Mouse (Mus musculus) hindbrain, postnatal 0 days (tissue): Measurements from ENCODE around the gene Phf11c. TPM values are rescaled to one million over a fixed set of nuclear protein-coding genes. Genes with fewer than 3 reads are reported as not detected.

Experiments
- ATAC-seq: fragments of 200-750 bp; cut with Nextera tagmentation; 2 replicates; pipeline ENCODE4 v1.8.0; 2017; ENCODE audit warnings: mild to moderate bottlenecking, moderate TSS enrichment, moderate library complexity
- DNase-seq: peaks from one replicate; pipeline ENCODE4 v3.0.0-alpha.2; 2015; ENCODE audit warnings: low spot score
- H3K27ac ChIP-seq: fragments of 300-500 bp; sonication (generic); 2 replicates; pipeline ENCODE4 v1.5.1; 2014; ENCODE audit warnings: mild to moderate bottlenecking
- H3K27me3 ChIP-seq: fragments of 300-500 bp; sonication (generic); 2 replicates; pipeline ENCODE4 v1.6.1; 2014; ENCODE audit warnings: low read length, mixed read lengths; ENCODE audit not compliant: insufficient read depth
- H3K36me3 ChIP-seq: fragments of 300-500 bp; sonication (generic); 2 replicates; pipeline ENCODE4 v1.6.1; 2014; ENCODE audit warnings: low read length, mixed read lengths; ENCODE audit not compliant: insufficient read depth
- H3K4me1 ChIP-seq: fragments of 300-500 bp; sonication (generic); 2 replicates; pipeline ENCODE4 v1.6.1; 2014; ENCODE audit warnings: antibody characterized with exemption, low read length, mixed read lengths; ENCODE audit not compliant: insufficient read depth
- H3K4me2 ChIP-seq: fragments of 300-500 bp; sonication (generic); 2 replicates; pipeline ENCODE4 v1.6.1; 2014; ENCODE audit warnings: low read depth, mild to moderate bottlenecking, low read length, moderate library complexity, mixed read lengths
- H3K4me3 ChIP-seq: fragments of 300-500 bp; sonication (generic); 2 replicates; pipeline ENCODE4 v1.5.1; 2014; ENCODE audit warnings: low read length
- H3K9ac ChIP-seq: fragments of 300-500 bp; sonication (generic); replicated peaks from 2 replicates; pipeline ENCODE4 v1.6.1; 2014; ENCODE audit warnings: mild to moderate bottlenecking, low read length, moderate library complexity, mixed read lengths
- H3K9me3 ChIP-seq: fragments of 300-500 bp; sonication (generic); 2 replicates; pipeline ENCODE4 v1.6.1; 2016; ENCODE audit warnings: low read length, mixed read lengths
- CTCF ChIP-seq: IDR thresholded peaks from 2 replicates; pipeline ENCODE4 v1.5.1; 2016; ENCODE audit warnings: antibody characterized with exemption, control low read depth, low read depth
- WGBS: fragments of 180-500 bp; shearing (Covaris S2); extraction: QIAGEN DNeasy Blood & Tissue Kit; methylation state at CpG from one replicate; pipeline ENCODE4 v1.1.7; 2014; 5-methylcytosine and 5-hydroxymethylcytosine counted together
- polyA plus RNA-seq: library from polyadenylated mRNA; unstranded; fragments of >200 nt; fragmentation: Nextera tagmentation; extraction: Ambion mirVana; gene quantifications from 2 replicates; pipeline ENCODE4 v1.2.1, GENCODE M21; 2015
- total RNA-seq: library from RNA; depleted of rRNA; stranded (reverse); fragments of >200 nt; gene quantifications from 2 replicates; pipeline ENCODE4 v1.2.3, GENCODE M21; 2014; rRNA removed

Gene Phf11c
- total RNA-seq: 0.05 and 0.32 TPM in 2 replicates
- polyA plus RNA-seq: 0.06 and 0.11 TPM in 2 replicates

DNA sequence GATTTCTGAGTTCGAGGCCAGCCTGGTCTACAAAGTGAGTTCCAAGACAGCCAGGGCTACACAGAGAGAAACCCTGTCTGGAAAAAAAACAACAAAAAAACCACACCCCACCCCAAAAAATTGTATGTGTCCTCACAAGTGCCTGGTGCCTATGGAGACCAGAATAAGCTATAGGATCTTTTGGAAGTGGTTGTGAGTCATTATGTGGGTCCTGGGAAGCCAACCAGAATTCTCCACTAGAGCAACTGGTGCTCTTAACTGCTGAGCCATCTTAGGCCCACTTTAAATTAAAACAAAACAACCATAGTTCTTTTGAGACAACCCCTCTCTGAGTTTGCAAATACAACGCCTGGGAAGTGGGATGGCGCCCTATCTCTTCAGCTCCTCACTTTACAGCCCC lies at the start of gene Phf11c:
TSS of gene Phf11c (minus strand) at position 101 of the 400 bp plus-strand sequence.
- DNase-seq (no peak), ATAC-seq (no peak)
- Histone ChIP-seq H3K27me3 (no peaks in the 10 kb centered on the region), H3K36me3 (no peaks in the 10 kb centered on the region), H3K4me2 (no peak within 1 kb of the TSS), H3K9ac (no peak within 1 kb of the TSS), H3K4me1 (no peaks in the 10 kb centered on the region), H3K9me3 (no peaks in the 10 kb centered on the region), H3K4me3 (no peak within 1 kb of the TSS), H3K27ac (no peak within 1 kb of the TSS)
- TF ChIP-seq CTCF: no peak
- WGBS: 91% methylated on average over 3 of the region's 3 CpGs

DNA sequence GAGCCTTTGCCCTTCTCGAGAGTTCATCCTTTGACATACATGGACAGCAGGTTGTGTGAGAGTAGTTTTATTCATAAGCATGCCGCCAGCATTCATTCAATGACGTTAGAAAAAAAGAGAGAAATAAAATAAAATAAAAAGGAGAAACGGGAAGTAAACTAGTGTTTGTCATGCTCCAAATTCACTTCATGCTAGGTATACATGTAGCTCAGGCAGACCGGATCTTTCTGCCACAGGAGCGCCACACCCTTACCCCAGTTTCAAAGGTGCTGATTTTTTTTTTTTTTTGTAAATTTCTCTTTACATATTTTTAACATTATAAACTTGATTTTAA lies 46.3 kb upstream of the Phf11c start:
- Histone ChIP-seq H3K4me2 (peak overlapping the region; percentile 94), H3K9me3 (no peaks in the 10 kb centered on the region), H3K36me3 (no peaks in the 10 kb centered on the region), H3K4me3 (peak overlapping the region; percentile 69), H3K27ac (peak overlapping the region; percentile 64; the same call in 1 of the 2 replicates), H3K4me1 (no peaks in the 10 kb centered on the region; the same call in 1 of the 2 replicates), H3K27me3 (no peaks in the 10 kb centered on the region; the same call in 1 of the 2 replicates), H3K9ac (peak overlapping the region; percentile 59)
- DNase-seq (no peak), ATAC-seq (no peak)
- TF ChIP-seq CTCF: no peak
- 9% methylated on average over 6 of the region's 6 CpGs for whole genome bisulfite sequencing

DNA sequence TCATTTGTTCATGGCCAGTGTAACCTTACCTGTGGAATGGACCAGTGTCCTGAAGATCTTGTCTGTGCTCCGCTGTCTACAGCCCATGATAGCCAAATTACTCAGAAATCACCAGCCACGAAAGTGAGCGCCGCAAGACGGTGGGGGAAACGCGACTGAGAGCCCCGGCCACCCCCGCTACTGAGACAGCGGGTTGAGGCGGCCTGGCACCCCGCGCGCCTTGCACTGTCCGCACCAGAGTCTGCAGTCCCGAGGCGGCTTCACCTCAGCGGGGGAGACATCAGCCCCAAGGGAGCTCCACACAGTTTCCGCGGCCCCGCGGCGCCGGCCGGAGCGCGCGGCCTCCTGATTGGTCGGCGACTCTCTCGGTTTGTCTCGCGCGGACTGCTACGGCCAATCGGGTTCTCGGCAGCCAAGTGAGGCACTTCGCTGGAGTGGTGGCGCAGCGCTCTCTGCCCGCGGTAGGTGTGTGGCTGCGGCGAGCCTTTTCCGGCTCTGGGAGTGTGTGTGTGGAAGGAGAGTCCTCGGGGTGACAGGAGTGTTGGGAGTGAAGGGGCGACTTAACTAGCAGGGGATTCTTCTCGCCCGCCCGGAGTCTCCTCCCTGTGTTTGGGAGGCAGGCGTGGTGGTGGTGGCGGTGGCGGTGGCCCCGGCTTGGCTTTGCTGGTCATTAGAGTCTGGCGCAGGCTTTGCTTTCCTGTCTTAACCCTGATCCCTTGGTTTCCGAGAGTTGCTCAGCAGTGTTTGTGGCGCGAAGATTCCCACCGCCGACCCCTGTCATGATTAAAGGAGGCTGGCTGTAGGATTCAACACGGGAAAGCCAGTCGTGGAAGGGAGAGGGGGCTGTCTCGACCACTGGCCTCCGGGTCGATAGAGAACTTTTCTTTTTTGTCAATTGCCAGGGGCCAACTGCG lies 45.6 kb upstream of the Phf11c start, which contains the start of the genes Setdb2 and Cab39l:
TSS of gene Setdb2 (minus strand) at position 327 of the 914 bp plus-strand sequence.
TSS of gene Cab39l (plus strand) at position 415 of the 914 bp plus-strand sequence.
- TF ChIP-seq CTCF: peak; percentile 48
- DNase-seq (peak; percentile 95), ATAC-seq (peak; percentile 100)
- Histone ChIP-seq H3K36me3 (no peaks in the 10 kb centered on the region), H3K27ac (peak within 1 kb of the TSS; percentile 64; the same call in 1 of the 2 replicates), H3K27me3 (no peaks in the 10 kb centered on the region; the same call in 1 of the 2 replicates), H3K4me2 (peak within 1 kb of the TSS; percentile 94), H3K9ac (peak within 1 kb of the TSS; percentile 59), H3K4me1 (no peaks in the 10 kb centered on the region; the same call in 1 of the 2 replicates), H3K9me3 (no peaks in the 10 kb centered on the region), H3K4me3 (peak within 1 kb of the TSS; percentile 69)
- 1% methylated on average over 66 of the region's 66 CpGs for WGBS

DNA sequence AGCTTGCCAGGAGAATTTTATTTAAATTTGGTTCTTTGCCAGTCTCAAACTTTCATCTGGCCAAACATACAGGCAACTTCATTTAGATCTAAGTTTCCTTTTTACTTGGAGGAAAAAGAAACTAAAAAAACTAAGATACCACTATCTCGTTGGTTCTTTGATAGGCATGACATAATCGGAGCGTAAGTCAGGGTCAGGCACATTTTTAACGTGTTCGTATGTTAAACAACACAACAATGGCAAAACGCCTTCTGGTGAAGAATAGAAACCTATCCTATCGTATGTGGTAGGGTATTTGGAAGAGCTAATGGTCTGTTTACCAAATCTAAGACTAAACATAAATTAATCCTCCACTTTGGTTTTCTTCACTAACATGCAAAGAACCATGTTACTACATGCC lies 44.9 kb upstream of the Phf11c start:
- DNase-seq: no peak

DNA sequence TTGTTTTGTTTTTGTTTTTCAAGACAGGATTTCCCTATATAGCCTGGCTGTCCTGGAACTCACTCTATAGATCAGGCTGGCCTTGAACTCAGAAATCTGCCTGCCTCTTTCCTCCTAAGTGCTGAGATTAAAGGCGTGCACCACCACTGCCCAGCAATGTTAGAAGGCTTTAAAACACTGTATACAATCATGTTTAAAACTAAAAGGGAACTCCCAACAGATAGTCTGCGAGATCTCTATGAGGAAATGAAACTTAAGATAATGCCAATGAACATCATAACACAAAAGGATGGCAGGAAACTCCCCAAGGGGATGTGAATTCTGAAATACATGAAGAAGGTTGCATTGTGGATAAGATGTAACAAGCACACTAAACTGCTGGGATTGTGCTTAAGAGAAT lies 43.3 kb upstream of the Phf11c start:
- no peak overlapping the region for H3K9ac ChIP-seq
- no peak overlapping the region for H3K4me3 ChIP-seq
- WGBS: 92% methylated on average over 2 of the region's 2 CpGs
- no peak for TF ChIP-seq CTCF
- H3K9me3 ChIP-seq: no peaks in the 10 kb centered on the region
- DNase-seq: no peak
- no peak overlapping the region for H3K4me2 ChIP-seq
- no peaks in the 10 kb centered on the region; the same call in 1 of the 2 replicates for H3K27me3 ChIP-seq
- H3K36me3 ChIP-seq: no peaks in the 10 kb centered on the region
- H3K27ac ChIP-seq: no peak overlapping the region
- H3K4me1 ChIP-seq: no peaks in the 10 kb centered on the region; the same call in 1 of the 2 replicates
- ATAC-seq: no peak

More for the DNA sequence above, 44.9 kb upstream of the Phf11c start:
- Histone ChIP-seq H3K4me1 (no peaks in the 10 kb centered on the region; the same call in 1 of the 2 replicates), H3K9ac (peak overlapping the region; percentile 59), H3K36me3 (no peaks in the 10 kb centered on the region), H3K9me3 (no peaks in the 10 kb centered on the region), H3K27ac (no peak overlapping the region), H3K4me2 (peak overlapping the region; percentile 94), H3K4me3 (peak overlapping the region; percentile 69), H3K27me3 (no peaks in the 10 kb centered on the region; the same call in 1 of the 2 replicates)
- ATAC-seq: no peak
- no peak for TF ChIP-seq CTCF
- WGBS: 9% methylated on average over 7 of the region's 7 CpGs

DNA sequence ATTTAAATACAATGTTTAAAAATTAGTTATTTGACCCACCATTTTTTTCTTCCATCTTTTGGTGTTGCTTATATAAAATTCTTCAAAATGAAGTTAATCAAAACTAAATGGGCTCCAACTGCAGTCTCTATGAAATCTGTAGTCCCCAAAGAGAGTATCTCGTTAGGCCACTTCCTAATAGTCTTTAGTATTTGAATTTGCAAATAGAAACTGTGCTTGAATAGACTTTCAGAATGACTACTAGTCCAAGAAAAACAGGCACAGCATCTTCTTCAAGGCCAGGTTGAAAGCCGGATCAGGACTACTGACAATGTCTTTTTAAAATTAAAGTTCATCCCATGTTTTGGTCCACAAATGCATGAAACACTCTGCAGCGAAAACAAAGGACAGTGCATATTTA lies 42.2 kb upstream of the Phf11c start:
- DNase-seq: no peak
- Histone ChIP-seq H3K4me1 (no peaks in the 10 kb centered on the region; the same call in 1 of the 2 replicates), H3K27ac (no peak overlapping the region), H3K9me3 (no peaks in the 10 kb centered on the region), H3K4me3 (no peak overlapping the region), H3K9ac (no peak overlapping the region), H3K4me2 (no peak overlapping the region), H3K36me3 (no peaks in the 10 kb centered on the region), H3K27me3 (no peaks in the 10 kb centered on the region; the same call in 1 of the 2 replicates)
- ATAC-seq: no peak
- WGBS: 91% methylated on average over 3 of the region's 3 CpGs
- TF ChIP-seq CTCF: no peak

DNA sequence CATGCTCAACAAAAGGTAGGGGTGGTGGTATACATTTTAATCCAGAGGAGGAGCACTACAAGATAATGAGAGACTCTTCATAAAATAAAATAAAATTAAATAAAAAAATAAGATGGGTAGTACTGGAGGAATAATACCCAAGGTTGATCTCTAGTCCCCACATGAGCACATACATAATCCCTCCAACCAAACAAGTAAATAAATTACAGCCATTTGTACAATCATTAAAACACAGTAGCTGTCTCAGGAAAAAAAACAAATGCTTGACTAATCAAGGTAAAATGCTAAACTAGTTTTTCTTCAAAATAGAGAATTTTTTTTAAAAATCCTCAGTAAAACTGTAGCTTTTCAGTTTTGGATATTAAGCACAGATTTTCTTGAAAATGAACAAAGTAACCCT lies 40.0 kb upstream of the Phf11c start:
- DNase-seq (no peak), ATAC-seq (no peak)
- TF ChIP-seq CTCF: no peak
- Histone ChIP-seq H3K9me3 (no peaks in the 10 kb centered on the region), H3K9ac (no peak overlapping the region), H3K36me3 (no peaks in the 10 kb centered on the region), H3K27me3 (no peaks in the 10 kb centered on the region; the same call in 1 of the 2 replicates), H3K4me3 (no peak overlapping the region), H3K4me2 (no peak overlapping the region), H3K4me1 (no peaks in the 10 kb centered on the region; the same call in 1 of the 2 replicates), H3K27ac (no peak overlapping the region)
